ENCODE assay signal across 8 mouse cellular contexts in genomic region chr7:45434203-45435015, GRCm38 (mm10). TPM values are rescaled to one million over a fixed set of nuclear protein-coding genes. Genes with fewer than 3 reads are reported as not detected.
DNase-seq lines count a peak whose midpoint lies in the region; ATAC-seq and TF ChIP-seq lines count a peak whose summit lies in the region.

Gene Gys1, plus strand, starts transcription at chr7:45434844.

- peak within 1 kb of the TSS; percentile 82 for H3K9ac ChIP-seq in kidney, embryonic 14.5 days (ENCODE audit: low read depth, low read length)
- peak within 1 kb of the TSS; percentile 90 for H3K9ac ChIP-seq in limb, embryonic 15.5 days

- peak; percentile 97 for ATAC-seq in kidney, embryonic 14.5 days (ENCODE audit: low FRiP score, low TSS enrichment)
- peak; percentile 97 for ATAC-seq in limb, embryonic 15.5 days (ENCODE audit: insufficient number of reproducible peaks, low FRiP score, low TSS enrichment, low read depth)

- H3K27me3 ChIP-seq in kidney, embryonic 14.5 days (ENCODE audit: control insufficient read depth, insufficient read depth, low read length), result no peaks in the 10 kb centered on the region
- no peaks in the 10 kb centered on the region for H3K27me3 ChIP-seq in limb, embryonic 15.5 days

- peak within 1 kb of the TSS; percentile 81 for H3K4me3 ChIP-seq in bone marrow macrophage, adult 2 months (ENCODE audit: insufficient read depth, low read length)
- peak within 1 kb of the TSS; percentile 98 for H3K4me3 ChIP-seq in embryonic fibroblast, embryonic 13.5 days (ENCODE audit: insufficient read depth, low read length)
- peak within 1 kb of the TSS; percentile 94 for H3K4me3 ChIP-seq in kidney, embryonic 14.5 days (ENCODE audit: low read length)
- peak within 1 kb of the TSS; percentile 62 for H3K4me3 ChIP-seq in limb, embryonic 15.5 days

- peak within 1 kb of the TSS; percentile 31 for H3K27ac ChIP-seq in bone marrow macrophage, adult 2 months (ENCODE audit: insufficient read depth, low read depth, low read length)
- peak within 1 kb of the TSS; percentile 54 for H3K27ac ChIP-seq in embryonic fibroblast, embryonic 13.5 days (ENCODE audit: insufficient read depth, low read length)
- peak within 1 kb of the TSS; percentile 86 for H3K27ac ChIP-seq in kidney, embryonic 14.5 days (ENCODE audit: low read depth, low read length)
- peak within 1 kb of the TSS; percentile 92 for H3K27ac ChIP-seq in limb, embryonic 15.5 days

- TF ChIP-seq CTCF in bone marrow macrophage, adult 2 months (IDR thresholded peaks at IDR 0.05; ENCODE audit: low read depth, low read length), result peak; percentile 51
- TF ChIP-seq CTCF in embryonic fibroblast, embryonic 13.5 days (IDR thresholded peaks at IDR 0.05; ENCODE audit: borderline replicate concordance, insufficient read depth, low read length), result peak; percentile 95

- peak within 1 kb of the TSS; percentile 97 for H3K4me2 ChIP-seq in kidney, embryonic 14.5 days (replicated peaks; ENCODE audit: low read depth, low read length)
- peak within 1 kb of the TSS; percentile 90 for H3K4me2 ChIP-seq in limb, embryonic 15.5 days

- H3K4me1 ChIP-seq in bone marrow macrophage, adult 2 months (ENCODE audit: control insufficient read depth, insufficient read depth, low read length), result peaks cover 20% of the 10 kb centered on the region
- 0 out of 2 replicates have a peak, but pooled peaks cover 5% of the 10 kb centered on the region for H3K4me1 ChIP-seq in embryonic fibroblast, embryonic 13.5 days (ENCODE audit: control insufficient read depth, insufficient read depth, low read length)
- peaks cover 35% of the 10 kb centered on the region for H3K4me1 ChIP-seq in kidney, embryonic 14.5 days (ENCODE audit: control insufficient read depth, insufficient read depth, low read length)
- H3K4me1 ChIP-seq in limb, embryonic 15.5 days, result peaks cover 44% of the 10 kb centered on the region

- H3K9me3 ChIP-seq in kidney, embryonic 14.5 days (ENCODE audit: control insufficient read depth, low read length), result no peaks in the 10 kb centered on the region
- H3K9me3 ChIP-seq in limb, embryonic 15.5 days, result no peaks in the 10 kb centered on the region

- peak; percentile 100 for DNase-seq in A20 (ENCODE audit: low read depth, low spot score)
- DNase-seq in heart, adult 9 months (ENCODE audit: low spot score in 2 of 2), result peak; percentile 99 to 100
- peak; percentile 99 to 100 for DNase-seq in monocyte, adult 2 months (ENCODE audit: low read depth in 1 of 2, low spot score in 2 of 2)
- peak; percentile 100 for DNase-seq in spleen, postnatal 36 days (ENCODE audit: low spot score in 2 of 2)

- H3K36me3 ChIP-seq in kidney, embryonic 14.5 days (ENCODE audit: control insufficient read depth, insufficient read depth, low read length), result peaks cover 28% of the 10 kb centered on the region
- H3K36me3 ChIP-seq in limb, embryonic 15.5 days, result peaks cover 33% of the 10 kb centered on the region

- under 1% methylated on average over 45 of the region's 45 CpGs for WGBS in kidney, embryonic 14.5 days
- WGBS in limb, embryonic 15.5 days, result under 1% methylated on average over 45 of the region's 45 CpGs

- no peak for TF ChIP-seq POLR2A in bone marrow macrophage, adult 2 months (IDR thresholded peaks at IDR 0.05; ENCODE audit: borderline replicate concordance, low read depth, low read length)
- TF ChIP-seq POLR2A in embryonic fibroblast, embryonic 13.5 days (IDR thresholded peaks at IDR 0.05; ENCODE audit: low read depth, low read length), result peak; percentile 88

RNA-seq across cellular contexts. Expression of gene Gys1, which starts in this region (rescaled TPM):
- 12.8 and 14.3 TPM in 2 replicates for polyA plus RNA-seq in bone marrow macrophage, adult 2 months (2012; ENCODE audit: insufficient read depth, insufficient read length, missing spikeins)
- polyA plus RNA-seq in embryonic fibroblast, embryonic 13.5 days (2011; ENCODE audit: insufficient read length, low read depth, missing spikeins), result 47.6 and 58.2 TPM in 2 replicates
- polyA plus RNA-seq in kidney, embryonic 14.5 days (2014; fragmentation: Nextera tagmentation; extraction: Ambion mirVana), result 21.4 and 35.0 TPM in 2 replicates
- polyA plus RNA-seq in limb, embryonic 15.5 days (2015; fragmentation: Nextera tagmentation; extraction: Ambion mirVana), result 39.0 and 43.5 TPM in 2 replicates

Comparison
In these comparisons a context has a peak if more than half of its experiments do, and no peak if none do; other contexts are left out.
1. Peak in every context shown above with its lines: DNase-seq, ATAC-seq, H3K4me3 ChIP-seq and H3K27ac ChIP-seq.
2. H3K27ac ChIP-seq: peak in every context shown above with its lines; median percentile 92 in limb, embryonic 15.5 days; 86 in kidney, embryonic 14.5 days; 54 in embryonic fibroblast, embryonic 13.5 days; 31 in bone marrow macrophage, adult 2 months.